Mouse (Mus musculus): ENCODE measurements around the gene Lrat. TPM values are rescaled to one million over a fixed set of nuclear protein-coding genes. Genes with fewer than 3 reads are reported as not detected.

The Lrat gene
- polyA plus RNA-seq, 1 experiment from 2014 or later: not detected

DNA sequence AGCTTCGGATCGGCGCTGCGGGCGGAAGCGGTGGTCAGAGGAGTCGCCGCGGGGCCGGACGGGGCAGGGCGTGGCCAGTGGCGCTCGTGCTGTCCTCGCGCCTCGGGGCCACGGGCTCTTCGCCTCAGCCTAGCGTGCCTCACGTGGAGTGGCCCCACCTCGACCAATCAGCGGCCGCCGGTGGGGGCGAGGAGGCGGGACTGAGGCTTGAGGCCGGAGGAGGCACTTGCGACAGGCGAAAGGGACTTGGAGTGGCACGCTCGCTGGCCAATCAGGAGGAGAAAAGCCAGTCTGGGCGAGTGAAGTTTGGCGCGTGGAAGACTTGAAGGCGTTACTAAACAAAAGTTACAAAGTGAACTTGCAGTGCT lies 27.4 kb downstream of the Lrat start, which contains the start of gene Rbm46:
Gene Rbm46 (minus strand): TSS at position 112 of the 368 bp plus-strand sequence.
- DNase-seq (ENCODE audit: low spot score): peak; percentile 90
- Histone ChIP-seq H3K9me3 (peaks cover 5% of the 10 kb centered on the region; the same call in 1 of the 2 replicates), H3K27ac (peak within 1 kb of the TSS; percentile 56), H3K27me3 (ENCODE audit: insufficient read depth, poor library complexity, severe bottlenecking) (peaks cover 26% of the 10 kb centered on the region), H3K4me1 (peaks cover 8% of the 10 kb centered on the region), H3K36me3 (no peaks in the 10 kb centered on the region), H3K4me3 (peak within 1 kb of the TSS; percentile 59)
- 23% methylated on average over 36 of the region's 36 CpGs for WGBS

DNA sequence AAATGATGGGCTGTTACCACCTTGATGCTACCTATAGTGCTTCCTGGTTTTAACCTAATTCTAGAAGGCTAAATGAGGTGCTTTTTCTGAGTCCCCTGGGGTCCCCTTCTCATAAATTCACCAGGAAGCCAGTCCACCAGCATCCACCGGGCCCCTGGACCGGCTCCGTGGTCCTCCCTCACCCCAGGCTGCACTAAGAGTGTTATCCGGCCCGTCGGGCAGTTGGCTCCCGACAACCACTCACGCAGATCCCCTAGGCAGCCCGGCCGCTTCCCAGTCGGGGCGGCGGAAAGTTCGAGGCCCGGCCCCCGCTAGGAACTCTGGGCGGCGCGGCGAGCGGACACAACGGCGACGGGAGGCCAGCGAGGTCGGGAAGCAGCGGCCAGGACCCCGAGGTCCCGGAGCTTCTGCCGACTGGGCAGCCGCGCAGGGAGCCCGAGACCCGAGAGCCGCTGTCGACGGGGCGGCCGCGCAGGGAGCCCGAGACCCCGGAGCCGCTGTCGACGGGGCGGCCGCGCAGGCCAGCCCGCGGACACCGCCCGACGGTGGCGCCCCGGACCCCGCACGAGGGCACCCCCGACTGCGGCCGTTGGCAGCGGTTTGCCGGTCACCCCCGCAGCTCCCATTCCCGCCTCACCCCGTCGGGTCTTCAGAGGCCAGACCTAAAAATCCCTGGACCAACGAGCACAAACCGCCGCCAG lies 28.0 kb downstream of the Lrat start:
- no peak for DNase-seq (ENCODE audit: low spot score)
- 18% methylated on average over 69 of the region's 69 CpGs for WGBS
- H3K27me3 ChIP-seq (ENCODE audit: insufficient read depth, poor library complexity, severe bottlenecking): peaks cover 26% of the 10 kb centered on the region

GRCm38 (mm10) chr3:82857414-82858077 lies 46.2 kb downstream of the Lrat start:
- DNase-seq (ENCODE audit: low spot score): no peak
- no peaks in the 10 kb centered on the region for H3K36me3 ChIP-seq
- H3K27me3 ChIP-seq (ENCODE audit: insufficient read depth, poor library complexity, severe bottlenecking): no peaks in the 10 kb centered on the region
- H3K27ac ChIP-seq: no peak overlapping the region
- 29% methylated on average over 4 of the region's 4 CpGs for WGBS
- H3K9me3 ChIP-seq: no peaks in the 10 kb centered on the region
- no peaks in the 10 kb centered on the region for H3K4me1 ChIP-seq
- no peak overlapping the region for H3K4me3 ChIP-seq

More for the DNA sequence above, 28.0 kb downstream of the Lrat start:
- Histone ChIP-seq H3K4me3 (peak overlapping the region; percentile 59), H3K36me3 (no peaks in the 10 kb centered on the region), H3K27ac (peak overlapping the region; percentile 56), H3K4me1 (peaks cover 8% of the 10 kb centered on the region), H3K9me3 (peaks cover 5% of the 10 kb centered on the region; the same call in 1 of the 2 replicates)

Other genes starting within 250 kb of the Lrat start
- 1.2 and 2.2 TPM in 2 replicates for gene Rbm46, start 27.5 kb downstream of the Lrat start, polyA plus RNA-seq (2016; fragmentation: Nextera tagmentation; extraction: Ambion mirVana)
- gene Fgg, start 103.8 kb upstream of the Lrat start, polyA plus RNA-seq (2016; fragmentation: Nextera tagmentation; extraction: Ambion mirVana): 0.70 and 40.7 TPM in 2 replicates
- gene Fga, start 122.1 kb upstream of the Lrat start, polyA plus RNA-seq (2016; fragmentation: Nextera tagmentation; extraction: Ambion mirVana): 0.78 and 22.1 TPM in 2 replicates
- 1.5 and 43.0 TPM in 2 replicates for gene Fgb, start 145.9 kb upstream of the Lrat start, polyA plus RNA-seq (2016; fragmentation: Nextera tagmentation; extraction: Ambion mirVana)
- 78.3 and 101 TPM in 2 replicates for gene Plrg1, start 151.5 kb upstream of the Lrat start, polyA plus RNA-seq (2016; fragmentation: Nextera tagmentation; extraction: Ambion mirVana)
- gene Dchs2, start 224.0 kb upstream of the Lrat start, polyA plus RNA-seq (2016; fragmentation: Nextera tagmentation; extraction: Ambion mirVana): 0.09 and 0.18 TPM in 2 replicates

Data from heart, embryonic 10.5 days (tissue).